Mouse (Mus musculus) intestine, postnatal 0 days (tissue): Measurements from ENCODE around the gene Olfr1031. TPM values are rescaled to one million over a fixed set of nuclear protein-coding genes. Genes with fewer than 3 reads are reported as not detected.
"Not testable (repeated sequence)": the region's sequence is repeated elsewhere in the genome, so short reads cannot be mapped to it uniquely, and the experiment has no call there.

Source experiments
- ATAC-seq: fragments of 200-750 bp; cut with Nextera tagmentation; 2 replicates; pipeline ENCODE4 v1.8.0; 2017; ENCODE audit warnings: mild to moderate bottlenecking, moderate TSS enrichment, moderate library complexity
- H3K27ac ChIP-seq: fragments of 300-500 bp; sonication (generic); 2 replicates; pipeline ENCODE4 v1.5.1; 2014; ENCODE audit warnings: mild to moderate bottlenecking, low read depth, low read length, moderate library complexity
- H3K27me3 ChIP-seq: fragments of 300-500 bp; sonication (generic); replicated peaks from 2 replicates; pipeline ENCODE4 v1.6.1; 2014; ENCODE audit warnings: low read length, mixed read lengths; ENCODE audit not compliant: control insufficient read depth, insufficient read depth
- H3K36me3 ChIP-seq: fragments of 300-500 bp; sonication (generic); 2 replicates; pipeline ENCODE4 v1.6.1; 2014; ENCODE audit warnings: mild to moderate bottlenecking, moderate library complexity; ENCODE audit not compliant: control insufficient read depth, insufficient read depth
- H3K4me1 ChIP-seq: fragments of 300-500 bp; sonication (generic); replicated peaks from 2 replicates; pipeline ENCODE4 v1.6.1; 2014; ENCODE audit warnings: antibody characterized with exemption, low read length, mixed read lengths; ENCODE audit not compliant: control insufficient read depth, insufficient read depth
- H3K4me2 ChIP-seq: fragments of 300-500 bp; sonication (generic); replicated peaks from 2 replicates; pipeline ENCODE4 v1.6.1; 2014; ENCODE audit warnings: low read depth, mild to moderate bottlenecking, moderate library complexity
- H3K4me3 ChIP-seq: fragments of 300-500 bp; sonication (generic); 2 replicates; pipeline ENCODE4 v1.5.1; 2014; ENCODE audit warnings: low read depth, low read length
- H3K9ac ChIP-seq: fragments of 300-500 bp; sonication (generic); 2 replicates; pipeline ENCODE4 v1.6.1; 2014; ENCODE audit warnings: mild to moderate bottlenecking, low read depth, low read length
- H3K9me3 ChIP-seq: fragments of 300-500 bp; sonication (generic); 2 replicates; pipeline ENCODE4 v1.6.1; 2016; ENCODE audit warnings: mixed run types; ENCODE audit not compliant: control insufficient read depth
- CTCF ChIP-seq: sonication (generic); IDR thresholded peaks from 2 replicates; pipeline ENCODE4 v1.5.1; 2016; ENCODE audit warnings: low read depth, mild to moderate bottlenecking, control low read depth, antibody characterized with exemption, moderate library complexity
- WGBS: fragments of 180-500 bp; shearing (Covaris S2); extraction: QIAGEN DNeasy Blood & Tissue Kit; methylation state at CpG from one replicate; pipeline ENCODE4 v1.1.7; 2014; 5-methylcytosine and 5-hydroxymethylcytosine counted together
- polyA plus RNA-seq: library from polyadenylated mRNA; unstranded; fragments of >200 nt; fragmentation: Nextera tagmentation; extraction: Ambion mirVana; gene quantifications from 2 replicates; pipeline ENCODE4 v1.2.1, GENCODE M21; 2015

Olfr1031 gene
- not detected in 2 replicates for polyA plus RNA-seq

DNA sequence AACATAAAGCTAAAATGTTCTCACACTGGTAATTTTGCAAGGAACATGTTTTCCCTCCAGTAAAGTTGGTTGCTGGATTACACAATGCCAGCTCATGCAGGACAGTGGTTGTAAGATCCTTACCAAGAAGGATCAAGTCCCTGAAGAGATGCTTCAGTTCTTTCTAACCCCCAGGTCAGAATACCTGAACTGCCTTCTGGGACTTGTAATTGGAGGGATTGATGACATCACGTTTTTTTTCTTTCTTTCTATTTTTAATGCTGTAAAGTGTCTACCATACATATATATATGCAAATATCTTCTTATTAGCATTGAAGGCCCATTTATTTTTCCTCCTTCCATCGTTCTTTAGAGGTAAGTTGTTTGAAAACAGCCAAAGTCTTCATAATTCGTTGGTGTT lies at the start of gene Olfr1031:
Gene Olfr1031 (plus strand): TSS at position 301 of the 400 bp plus-strand sequence.
- Histone ChIP-seq H3K9ac (no peak within 1 kb of the TSS), H3K4me1 (no peaks in the 10 kb centered on the region), H3K4me2 (no peak within 1 kb of the TSS), H3K27ac (no peak within 1 kb of the TSS), H3K36me3 (no peaks in the 10 kb centered on the region), H3K4me3 (no peak within 1 kb of the TSS), H3K27me3 (no peaks in the 10 kb centered on the region), H3K9me3 (no peaks in the 10 kb centered on the region)
- WGBS = 50% methylated on average over 3 of the region's 3 CpGs
- ATAC-seq = no peak
- no peak for TF ChIP-seq CTCF

DNA sequence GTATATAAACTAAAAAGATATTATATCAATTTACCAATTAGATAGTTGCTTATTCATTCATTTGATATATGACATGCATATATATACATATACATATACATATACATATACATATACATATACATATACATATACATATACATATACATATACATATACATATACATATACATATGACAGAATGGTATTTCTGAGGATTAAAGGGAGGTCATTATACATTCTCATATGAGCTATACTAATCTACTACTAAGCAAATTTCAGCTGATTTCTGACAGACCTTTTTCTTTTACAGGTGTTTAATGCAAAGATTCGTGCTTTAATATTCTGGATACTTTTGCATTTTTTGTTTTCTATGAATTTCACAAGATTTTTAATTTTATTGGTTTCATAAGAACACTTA lies 40.0 kb upstream of the Olfr1031 start, which contains the start of gene Olfr1028:
Gene Olfr1028 (plus strand): TSS at position 301 of the 400 bp plus-strand sequence.
- Histone ChIP-seq H3K36me3 (no peaks in the 10 kb centered on the region), H3K4me1 (no peaks in the 10 kb centered on the region), H3K27me3 (no peaks in the 10 kb centered on the region), H3K4me3 (no peak within 1 kb of the TSS), H3K9ac (no peak within 1 kb of the TSS), H3K4me2 (no peak within 1 kb of the TSS), H3K27ac (no peak within 1 kb of the TSS), H3K9me3 (no peaks in the 10 kb centered on the region)
- TF ChIP-seq CTCF = no peak
- 73% methylated on average over 1 of the region's 1 CpGs for WGBS
- ATAC-seq = no peak

GRCm38 (mm10) chr2:85973595-85973994 lies 16.5 kb upstream of the Olfr1031 start, which contains the start of gene Olfr1029:
Gene Olfr1029, plus strand, starts transcription at chr2:85973895.
- WGBS = 83% methylated on average over 2 of the region's 2 CpGs
- H3K4me3 ChIP-seq = no peak within 1 kb of the TSS
- no peak for TF ChIP-seq CTCF
- H3K27me3 ChIP-seq = no peaks in the 10 kb centered on the region
- no peak within 1 kb of the TSS for H3K27ac ChIP-seq
- ATAC-seq = no peak
- H3K4me1 ChIP-seq = no peaks in the 10 kb centered on the region
- no peak within 1 kb of the TSS for H3K4me2 ChIP-seq
- no peaks in the 10 kb centered on the region for H3K9me3 ChIP-seq
- H3K9ac ChIP-seq = no peak within 1 kb of the TSS
- H3K36me3 ChIP-seq = no peaks in the 10 kb centered on the region

- Histone ChIP-seq H3K4me2 (no peak within 1 kb of the TSS), H3K27ac (no peak within 1 kb of the TSS), H3K4me1 (no peaks in the 10 kb centered on the region), H3K9me3 (no peaks in the 10 kb centered on the region), H3K36me3 (no peaks in the 10 kb centered on the region), H3K27me3 (no peaks in the 10 kb centered on the region), H3K9ac (no peak within 1 kb of the TSS), H3K4me3 (no peak within 1 kb of the TSS)
- no peak for TF ChIP-seq CTCF
- WGBS = 77% methylated on average over 1 of the region's 1 CpGs
- no peak for ATAC-seq
These were observed 11.1 kb upstream of the Olfr1031 start, which contains the start of gene Olfr1030 for GRCm38 (mm10) chr2:85978976-85979375. Gene Olfr1030, plus strand, starts transcription at chr2:85979276.

DNA sequence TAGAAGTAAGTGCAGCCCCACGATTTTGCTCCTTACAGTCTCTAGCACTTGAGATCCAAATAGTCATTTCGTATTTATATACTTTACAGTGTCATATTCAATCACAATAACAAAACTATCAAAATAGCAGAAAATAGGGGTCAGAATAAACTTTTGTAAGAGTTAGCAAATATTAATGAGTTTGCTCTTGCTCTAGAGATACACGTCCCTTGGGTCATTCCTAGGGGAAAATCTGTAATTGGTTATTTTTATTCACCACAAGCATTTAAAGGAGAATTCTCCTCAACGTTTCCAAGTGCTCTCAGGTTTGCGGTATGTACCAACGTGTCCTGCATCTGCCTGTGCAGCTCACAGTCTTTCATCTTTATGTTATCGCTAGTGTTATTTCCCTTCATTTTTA lies 15.1 kb downstream of the Olfr1031 start, which contains the start of gene Olfr1032:
Gene Olfr1032 (plus strand): TSS at position 301 of the 400 bp plus-strand sequence.
- Histone ChIP-seq H3K36me3 (no peaks in the 10 kb centered on the region), H3K4me2 (no peak within 1 kb of the TSS), H3K27me3 (no peaks in the 10 kb centered on the region), H3K9ac (no peak within 1 kb of the TSS), H3K27ac (no peak within 1 kb of the TSS), H3K4me1 (no peaks in the 10 kb centered on the region), H3K4me3 (no peak within 1 kb of the TSS), H3K9me3 (no peaks in the 10 kb centered on the region)
- ATAC-seq = no peak
- TF ChIP-seq CTCF = no peak
- WGBS = 81% methylated on average over 7 of the region's 7 CpGs

GRCm38 (mm10) chr2:86020406-86020805 lies 30.3 kb downstream of the Olfr1031 start, which contains the start of gene Olfr1033:
Gene Olfr1033, plus strand, starts transcription at chr2:86020633.
- Histone ChIP-seq H3K4me2 (peak within 1 kb of the TSS; percentile 55), H3K4me3 (peak within 1 kb of the TSS; percentile 31)
- H3K9ac ChIP-seq, ATAC-seq, H3K27me3 ChIP-seq, H3K27ac ChIP-seq, H3K36me3 ChIP-seq, H3K4me1 ChIP-seq, H3K9me3 ChIP-seq: not testable (repeated sequence)
- WGBS = under 1% methylated on average over 10 of the region's 11 CpGs

GRCm38 (mm10) chr2:86021518-86021917 lies 31.4 kb downstream of the Olfr1031 start:
- not testable (repeated sequence) for H3K9ac ChIP-seq, H3K4me2 ChIP-seq, H3K27me3 ChIP-seq, ATAC-seq, H3K36me3 ChIP-seq, H3K4me1 ChIP-seq, H3K9me3 ChIP-seq, H3K4me3 ChIP-seq, H3K27ac ChIP-seq
- 48% methylated on average over 3 of the region's 9 CpGs for WGBS

Other genes with a start within 250 kb of the Olfr1031 start
- not detected in 2 replicates for gene Olfr1012, start 227.5 kb upstream of the Olfr1031 start, polyA plus RNA-seq
- not detected in 2 replicates for gene Olfr1013, start 223.2 kb upstream of the Olfr1031 start, polyA plus RNA-seq
- not detected in 2 replicates for gene Olfr1014, start 217.6 kb upstream of the Olfr1031 start, polyA plus RNA-seq
- gene Olfr1015, start 208.3 kb upstream of the Olfr1031 start, polyA plus RNA-seq = not detected in 2 replicates
- gene Olfr1016, start 187.8 kb upstream of the Olfr1031 start, polyA plus RNA-seq = not detected in 2 replicates
- not detected in 2 replicates for gene Olfr1018, start 171.8 kb upstream of the Olfr1031 start, polyA plus RNA-seq
- gene Olfr1019, start 144.8 kb upstream of the Olfr1031 start, polyA plus RNA-seq = not detected in 2 replicates
- gene Olfr1020, start 143.3 kb upstream of the Olfr1031 start, polyA plus RNA-seq = not detected in 2 replicates
- not detected in 2 replicates for gene Olfr1022, start 121.7 kb upstream of the Olfr1031 start, polyA plus RNA-seq
- not detected in 2 replicates for gene Olfr1023, start 104.7 kb upstream of the Olfr1031 start, polyA plus RNA-seq
- gene Olfr1024, start 85.3 kb upstream of the Olfr1031 start, polyA plus RNA-seq = not detected in 2 replicates
- gene Olfr1025-ps1, start 75.1 kb upstream of the Olfr1031 start, polyA plus RNA-seq = not detected in 2 replicates
- gene Olfr1026, start 68.7 kb upstream of the Olfr1031 start, polyA plus RNA-seq = not detected in 2 replicates
- not detected in 2 replicates for gene Olfr1028, start 39.9 kb upstream of the Olfr1031 start, polyA plus RNA-seq
- gene Olfr1029, start 16.4 kb upstream of the Olfr1031 start, polyA plus RNA-seq = not detected in 2 replicates
- gene Olfr1030, start 11.0 kb upstream of the Olfr1031 start, polyA plus RNA-seq = not detected in 2 replicates
- gene Olfr1032, start 15.2 kb downstream of the Olfr1031 start, polyA plus RNA-seq = not detected in 2 replicates
- gene Olfr1033, start 30.3 kb downstream of the Olfr1031 start, polyA plus RNA-seq = 1.3 and 1.5 TPM in 2 replicates
- gene Olfr1034, start 55.6 kb downstream of the Olfr1031 start, polyA plus RNA-seq = 0.03 TPM in 1 of 2 replicates, not detected in the other
- gene Olfr1036, start 83.7 kb downstream of the Olfr1031 start, polyA plus RNA-seq = not detected in 2 replicates
- gene Olfr1037, start 97.1 kb downstream of the Olfr1031 start, polyA plus RNA-seq = not detected in 2 replicates
- not detected in 2 replicates for gene Olfr1039, start 145.6 kb downstream of the Olfr1031 start, polyA plus RNA-seq
- not detected in 2 replicates for gene Olfr1040, start 156.4 kb downstream of the Olfr1031 start, polyA plus RNA-seq
- gene Olfr1042, start 171.5 kb downstream of the Olfr1031 start, polyA plus RNA-seq = not detected in 2 replicates
- gene Olfr1043, start 177.2 kb downstream of the Olfr1031 start, polyA plus RNA-seq = not detected in 2 replicates
- gene Olfr1044, start 187.5 kb downstream of the Olfr1031 start, polyA plus RNA-seq = not detected in 2 replicates
- gene Olfr52, start 195.4 kb downstream of the Olfr1031 start, polyA plus RNA-seq = not detected in 2 replicates
- gene Olfr1045, start 212.7 kb downstream of the Olfr1031 start, polyA plus RNA-seq = not detected in 2 replicates
- not detected in 2 replicates for gene Olfr1046, start 229.0 kb downstream of the Olfr1031 start, polyA plus RNA-seq
- gene Olfr1047, start 241.1 kb downstream of the Olfr1031 start, polyA plus RNA-seq = not detected in 2 replicates
- gene Olfr1048, start 250.0 kb downstream of the Olfr1031 start, polyA plus RNA-seq = not detected in 2 replicates